Mouse (Mus musculus): Measurements from ENCODE around the gene Gm20479.
A peak's percentile ranks its signal among the peaks of the same experiment; 100 is the strongest.

Gm20479 gene

DNA sequence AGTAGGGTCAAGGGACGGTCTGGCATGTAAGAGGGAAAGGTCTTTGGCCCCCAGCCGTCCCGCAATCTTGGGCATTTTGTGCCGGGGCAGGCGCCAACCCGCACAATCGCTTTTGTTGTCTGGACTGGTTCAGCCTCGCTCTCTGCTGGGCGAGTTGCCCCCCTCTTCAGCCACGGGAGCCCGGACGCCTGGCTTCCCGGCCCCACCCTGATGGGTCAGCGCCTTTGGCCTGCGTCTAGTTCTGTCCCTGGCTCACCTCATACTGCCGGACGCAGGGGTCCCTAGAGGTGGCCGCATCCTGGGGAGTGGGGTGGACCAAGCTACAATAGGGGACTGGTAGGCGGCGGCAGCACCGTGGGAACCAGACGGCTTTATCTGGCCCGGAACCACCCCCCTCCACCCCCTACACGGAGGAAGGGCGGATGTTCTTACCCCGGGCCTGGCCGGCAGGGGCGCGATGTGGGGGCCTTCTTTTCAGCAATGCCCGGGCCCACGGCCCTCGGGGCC is 22.8 kb downstream of the Gm20479 start:
- DNase-seq (ENCODE audit: low spot score) = peak; percentile 70

DNA sequence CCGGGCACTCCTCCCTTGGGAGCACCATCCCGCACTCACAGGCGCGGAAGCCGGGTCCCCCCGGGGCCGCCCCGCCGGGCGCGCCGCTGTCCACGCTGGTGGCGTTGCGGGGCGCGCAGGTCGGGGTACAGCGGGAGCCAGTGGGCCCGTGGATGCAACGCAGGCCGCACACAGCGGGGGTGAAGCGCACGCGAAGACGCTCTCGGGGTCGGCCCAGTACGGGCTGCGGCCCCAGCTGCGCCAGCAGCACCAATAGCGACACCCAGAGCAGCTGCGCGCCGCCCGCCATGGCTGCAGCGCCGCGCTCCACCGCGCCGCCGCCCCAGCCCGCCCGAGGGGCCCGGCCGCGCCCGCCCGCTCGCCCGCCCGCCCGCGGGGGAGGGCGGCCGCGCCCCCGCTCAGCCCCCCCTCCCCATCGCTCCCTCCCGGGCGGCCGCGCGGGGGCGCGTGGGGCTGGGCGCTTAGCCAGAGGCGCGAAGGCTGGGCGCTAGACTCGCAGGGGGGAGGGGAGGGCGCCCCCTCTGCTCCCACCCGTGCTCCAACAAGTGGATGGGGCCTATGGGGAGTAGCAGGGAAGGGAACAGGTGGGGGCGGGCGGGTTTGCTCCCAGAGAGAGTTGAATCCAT is 23.8 kb downstream of the Gm20479 start:
- DNase-seq (ENCODE audit: low spot score) = peak; percentile 80

- DNase-seq (ENCODE audit: low spot score) = peak; percentile 95
Measured at GRCm38 (mm10) chr7:27332353-27333199, 24.6 kb downstream of the Gm20479 start.

- no peak for DNase-seq (ENCODE audit: low spot score)
Measured at GRCm38 (mm10) chr7:27331854-27332253, 25.4 kb downstream of the Gm20479 start.

GRCm38 (mm10) chr7:27331541-27331851 is 25.7 kb downstream of the Gm20479 start:
- DNase-seq (ENCODE audit: low spot score) = peak; percentile 72

DNA sequence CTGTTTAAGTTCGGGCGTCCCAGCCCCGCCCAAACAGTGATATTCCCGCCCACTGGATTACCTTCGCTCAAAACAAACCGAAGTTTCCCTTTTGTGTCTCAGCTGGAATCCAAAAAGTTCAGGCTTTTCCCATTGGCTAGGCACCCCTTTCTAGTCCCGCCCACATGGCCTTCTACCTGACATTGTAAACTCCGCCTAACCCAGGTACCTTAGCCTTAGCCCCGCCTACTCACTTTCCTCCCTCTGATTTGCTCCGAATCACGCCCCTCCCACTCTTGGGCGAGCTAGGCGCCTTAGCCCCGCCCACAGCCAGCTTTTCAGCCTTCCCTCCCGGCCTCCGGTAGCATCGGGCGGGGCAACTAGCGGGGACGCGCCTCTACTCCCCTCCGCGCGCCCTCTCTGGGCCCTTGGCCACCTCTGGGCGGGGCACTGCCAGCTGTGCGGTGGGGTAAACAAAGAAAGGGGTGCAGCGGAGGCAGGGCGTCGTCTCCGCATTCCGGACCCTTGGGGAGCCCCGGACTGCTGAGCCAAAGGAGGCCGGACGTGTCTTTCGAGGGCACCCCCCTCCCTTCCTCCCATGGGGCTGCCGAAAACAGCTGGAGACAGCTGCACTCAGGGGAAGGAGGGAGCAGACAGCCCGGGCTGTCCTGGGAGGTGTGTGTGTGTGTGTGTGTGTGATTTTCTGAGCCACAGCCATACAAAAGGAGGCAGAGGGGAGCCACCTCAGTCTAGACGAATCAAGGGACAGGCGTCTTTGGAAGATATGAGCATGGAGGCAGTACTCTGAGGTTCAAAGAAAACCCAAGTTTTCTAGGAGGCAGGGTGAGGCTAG is 26.3 kb downstream of the Gm20479 start:
- DNase-seq (ENCODE audit: low spot score) = peak; percentile 97

DNA sequence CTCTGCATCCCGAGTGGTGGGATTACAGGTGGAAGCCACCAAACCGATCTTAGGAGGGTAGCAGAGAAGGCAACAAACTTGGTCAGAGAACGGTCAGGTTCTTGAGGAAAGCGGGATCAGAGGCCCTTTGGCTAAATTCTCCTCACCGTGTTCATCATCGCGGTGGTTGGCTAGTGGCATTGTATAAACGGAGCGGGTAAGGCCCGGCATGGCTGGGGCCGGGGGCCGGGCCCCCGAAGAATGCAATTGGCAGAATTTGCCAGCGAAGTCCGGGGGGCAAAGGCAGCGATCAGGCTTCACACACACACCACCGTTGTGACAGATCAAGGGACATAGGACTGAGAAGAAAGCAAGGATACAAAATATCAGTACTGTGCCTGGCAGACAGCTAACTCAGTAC is 27.2 kb downstream of the Gm20479 start:
- no peak for DNase-seq (ENCODE audit: low spot score)

DNA sequence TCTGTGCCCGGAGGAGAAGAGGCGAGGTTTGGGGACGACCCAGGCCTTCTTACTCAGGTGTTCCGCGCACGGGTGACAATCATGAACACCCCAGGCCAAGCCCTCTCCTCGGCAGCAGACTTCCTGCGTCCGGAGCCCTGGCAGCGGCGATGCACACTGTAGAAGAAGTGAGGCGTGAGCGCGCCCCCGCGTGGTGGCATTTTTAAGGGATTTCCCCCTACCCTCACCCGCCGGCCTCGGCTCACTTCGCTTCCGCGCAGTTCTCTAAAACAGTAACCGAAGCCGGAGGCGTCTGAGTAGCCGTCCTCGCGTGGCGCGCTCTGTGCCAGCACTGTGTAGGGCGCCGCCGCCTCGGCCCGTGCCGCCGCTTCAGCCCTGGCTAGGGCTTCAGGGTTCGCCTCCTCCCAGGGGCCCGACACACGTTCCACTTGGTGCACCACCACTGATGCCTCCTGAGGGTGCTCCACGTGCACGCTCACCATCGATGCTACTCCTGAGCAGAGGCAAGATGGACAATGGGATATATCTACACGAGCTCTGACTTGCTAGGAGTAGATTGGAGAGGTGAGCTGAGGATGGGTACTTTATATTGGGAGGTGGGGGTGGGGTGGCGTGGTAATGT is 27.8 kb downstream of the Gm20479 start:
- DNase-seq (ENCODE audit: low spot score) = peak; percentile 92

GRCm38 (mm10) chr7:27328648-27329047 is 28.6 kb downstream of the Gm20479 start:
- peak; percentile 68 for DNase-seq (ENCODE audit: low spot score)

GRCm38 (mm10) chr7:27328161-27328560 is 29.1 kb downstream of the Gm20479 start:
- DNase-seq (ENCODE audit: low spot score) = no peak

GRCm38 (mm10) chr7:27327500-27327899 is 29.7 kb downstream of the Gm20479 start:
- no peak for DNase-seq (ENCODE audit: low spot score)

DNA sequence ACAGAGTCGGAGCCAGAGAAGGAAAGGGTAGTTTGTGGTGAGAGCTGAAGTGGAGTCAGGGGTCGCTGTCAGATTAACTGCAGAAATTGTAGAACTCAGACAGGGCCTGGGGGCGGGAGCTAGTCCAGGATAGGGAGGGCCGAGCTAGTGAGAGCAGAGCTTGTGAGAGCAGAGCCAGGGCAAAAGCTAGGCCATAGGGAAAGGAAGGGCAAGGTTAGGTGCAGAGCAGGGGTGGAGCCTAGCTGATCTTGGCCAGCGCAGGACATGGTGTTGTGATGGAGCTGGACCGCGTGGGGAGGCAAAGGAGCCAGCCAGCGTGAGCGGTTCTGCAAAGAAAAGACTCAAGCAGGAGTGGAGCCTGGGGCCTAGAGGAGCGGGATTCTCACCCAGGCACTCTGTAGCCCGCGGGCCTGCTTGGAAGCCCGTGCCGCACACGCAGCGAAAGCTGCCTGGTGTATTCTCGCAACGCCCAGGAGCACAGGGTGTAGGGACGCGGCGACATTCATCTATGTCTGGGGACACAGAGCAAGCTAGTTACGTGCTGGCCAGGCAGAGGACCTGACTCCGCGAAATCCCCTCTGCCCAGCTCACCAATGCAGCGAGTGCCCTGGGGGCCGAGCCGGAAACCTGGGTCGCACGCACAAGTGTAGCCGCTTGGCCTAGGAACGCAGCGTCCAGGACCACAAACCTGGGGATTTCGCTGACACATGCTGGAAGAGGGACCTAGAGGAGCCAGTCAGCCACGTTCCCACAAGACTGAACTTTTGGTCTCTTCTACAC is 30.9 kb downstream of the Gm20479 start:
- peak; percentile 61 for DNase-seq (ENCODE audit: low spot score)

- peak; percentile 74 for DNase-seq (ENCODE audit: low spot score)
Measured at GRCm38 (mm10) chr7:27325697-27326096, 31.5 kb downstream of the Gm20479 start.

DNA sequence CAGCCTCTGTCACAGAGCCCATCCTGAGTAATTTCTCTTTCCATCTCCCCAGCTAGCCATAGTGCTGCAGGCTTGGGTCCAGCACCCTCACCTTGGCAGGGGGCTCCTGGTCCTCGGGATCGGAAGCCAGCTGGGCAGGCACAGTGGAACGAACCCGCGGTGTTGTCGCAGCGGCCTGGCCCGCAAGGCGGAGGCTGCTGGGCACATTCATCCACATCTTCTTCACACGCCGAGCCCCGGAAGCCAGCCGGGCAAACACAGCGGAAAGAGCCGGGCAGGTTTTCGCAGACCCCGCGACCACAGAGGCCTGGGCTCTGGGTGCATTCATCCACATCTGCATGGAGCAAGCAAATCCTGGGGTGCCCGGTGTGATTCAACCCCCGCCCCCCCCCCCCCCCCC is 32.3 kb downstream of the Gm20479 start:
- DNase-seq (ENCODE audit: low spot score) = no peak

DNA sequence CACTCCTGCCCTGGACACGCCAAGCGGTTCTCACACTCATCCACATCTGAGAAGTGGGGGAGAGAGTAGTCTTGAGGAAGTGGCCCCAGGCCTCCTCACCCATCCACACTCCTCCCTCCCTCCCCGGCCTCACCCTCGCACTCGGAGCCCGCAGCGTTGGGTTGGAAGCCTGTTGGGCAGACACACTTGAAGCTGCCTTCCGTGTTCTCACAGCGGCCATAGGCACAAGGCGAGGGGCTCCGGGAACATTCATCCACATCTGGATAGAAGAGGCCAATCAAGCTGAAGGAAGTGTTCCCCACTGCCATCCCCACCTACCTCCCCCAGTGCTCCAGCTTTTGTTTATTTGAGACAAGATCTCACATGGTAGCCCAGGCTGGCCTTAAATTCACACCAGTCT is 33.1 kb downstream of the Gm20479 start:
- peak; percentile 46 for DNase-seq (ENCODE audit: low spot score)

GRCm38 (mm10) chr7:27323001-27323400 is 34.2 kb downstream of the Gm20479 start:
- peak; percentile 42 for DNase-seq (ENCODE audit: low spot score)

DNA sequence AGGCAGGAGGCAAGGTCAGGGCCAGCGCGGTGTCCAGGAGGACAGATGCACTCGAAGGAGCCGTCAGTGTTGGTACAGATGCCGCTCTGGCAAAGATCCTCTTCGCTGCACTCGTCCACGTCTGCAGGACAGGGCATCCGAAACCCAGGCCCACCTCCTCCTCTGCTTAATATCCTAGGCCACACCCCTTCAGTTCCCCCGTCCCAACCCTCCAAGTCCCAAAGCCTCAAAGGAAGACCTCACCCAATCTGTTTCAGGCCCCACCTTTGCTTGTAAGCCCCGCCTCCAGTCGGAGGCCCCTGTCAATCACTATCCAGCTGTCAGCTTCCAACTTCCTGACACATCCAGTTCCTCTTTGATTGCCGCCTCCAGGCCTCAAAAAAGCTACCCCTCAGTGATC is 34.9 kb downstream of the Gm20479 start:
- peak; percentile 40 for DNase-seq (ENCODE audit: low spot score)

DNA sequence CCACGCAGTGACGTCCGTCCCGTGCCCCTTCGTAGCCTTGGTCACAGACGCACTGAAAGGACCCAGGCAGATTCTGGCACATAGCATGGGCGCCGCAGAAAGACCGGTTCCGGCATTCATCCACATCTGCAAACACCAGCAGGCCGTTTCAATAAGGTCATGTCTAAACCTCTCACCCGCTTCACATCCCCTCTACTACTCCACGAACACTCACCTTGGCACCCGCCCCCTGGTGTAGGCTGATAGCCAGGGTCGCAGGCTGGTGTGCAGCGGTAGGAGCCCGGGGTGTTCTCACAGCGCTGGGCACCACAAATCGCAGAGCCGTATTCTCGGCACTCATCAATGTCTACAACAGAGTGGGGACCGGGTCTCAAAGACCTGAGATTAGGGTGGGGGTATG is 37.8 kb downstream of the Gm20479 start:
- peak; percentile 39 for DNase-seq (ENCODE audit: low spot score)

GRCm38 (mm10) chr7:27315958-27316357 is 41.3 kb downstream of the Gm20479 start:
- DNase-seq (ENCODE audit: low spot score) = peak; percentile 36

- DNase-seq (ENCODE audit: low spot score) = no peak
Measured at GRCm38 (mm10) chr7:27314393-27314792, 42.8 kb downstream of the Gm20479 start.

DNA sequence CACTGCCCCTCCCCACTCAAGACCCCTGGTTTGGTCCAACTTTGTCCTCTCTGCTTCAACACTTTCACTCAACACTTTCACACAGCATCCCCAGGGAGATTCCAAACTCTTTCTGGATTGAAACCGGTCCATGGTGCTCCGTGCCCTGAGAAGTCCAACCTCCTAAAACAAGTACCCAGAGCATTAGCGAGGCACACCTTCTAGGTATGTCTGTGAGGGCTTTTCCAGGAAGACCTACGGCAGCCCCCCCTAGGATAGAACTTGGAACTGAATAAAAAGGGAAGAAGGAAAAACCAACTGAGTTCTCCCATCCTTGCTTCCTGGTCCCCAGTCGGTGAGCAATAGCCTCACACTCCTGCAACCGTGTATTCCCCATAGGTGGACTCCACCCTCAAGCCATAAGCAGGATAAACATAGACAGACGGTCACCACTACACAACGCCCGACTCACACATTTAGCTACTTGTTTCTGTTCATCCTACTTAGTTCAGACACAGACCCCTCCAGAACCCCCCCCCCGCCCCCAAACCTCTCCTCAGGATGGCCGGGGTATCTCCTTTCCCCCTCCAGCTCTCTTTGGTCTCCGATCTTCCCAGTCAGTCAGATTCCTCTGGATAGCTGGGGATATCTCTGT is 45.5 kb downstream of the Gm20479 start:
- no peak for DNase-seq (ENCODE audit: low spot score)
